Mouse (Mus musculus) neural tube, embryonic 11.5 days (tissue): ENCODE data around the gene Zfp879. TPM values are rescaled to one million over a fixed set of nuclear protein-coding genes. Genes with fewer than 3 reads are reported as not detected.

Experiments used
- ATAC-seq: fragments of 200-750 bp; cut with Nextera tagmentation; 2 replicates; pipeline ENCODE4 v1.8.0; 2017; ENCODE audit warnings: moderate number of reproducible peaks, mild to moderate bottlenecking, moderate TSS enrichment, moderate library complexity; ENCODE audit not compliant: insufficient read depth, low FRiP score, low TSS enrichment
- DNase-seq: peaks from one replicate; pipeline ENCODE4 v3.0.0-alpha.2; 2015; ENCODE audit warnings: low spot score
- H3K27ac ChIP-seq: fragments of 300-500 bp; sonication (generic); 2 replicates; pipeline ENCODE4 v1.5.1; 2014; ENCODE audit warnings: low read depth, mild to moderate bottlenecking, low read length
- H3K27me3 ChIP-seq: fragments of 300-500 bp; sonication (generic); 2 replicates; pipeline ENCODE4 v1.6.1; 2014; ENCODE audit warnings: mild to moderate bottlenecking, low read length, mixed read lengths; ENCODE audit not compliant: control insufficient read depth, insufficient read depth
- H3K36me3 ChIP-seq: fragments of 300-500 bp; sonication (generic); 2 replicates; pipeline ENCODE4 v1.6.1; 2014; ENCODE audit warnings: mild to moderate bottlenecking, low read length, moderate library complexity, mixed read lengths; ENCODE audit not compliant: control insufficient read depth, insufficient read depth
- H3K4me1 ChIP-seq: fragments of 300-500 bp; sonication (generic); 2 replicates; pipeline ENCODE4 v1.6.1; 2014; ENCODE audit warnings: low read length, mixed read lengths; ENCODE audit not compliant: control insufficient read depth, insufficient read depth
- H3K4me2 ChIP-seq: fragments of 300-500 bp; sonication (generic); 2 replicates; pipeline ENCODE4 v1.6.1; 2014; ENCODE audit warnings: low read depth, mild to moderate bottlenecking, moderate library complexity
- H3K4me3 ChIP-seq: fragments of 300-500 bp; sonication (generic); 2 replicates; pipeline ENCODE4 v1.5.1; 2014; ENCODE audit warnings: low read depth, low read length
- H3K9ac ChIP-seq: fragments of 300-500 bp; sonication (generic); 2 replicates; pipeline ENCODE4 v1.6.1; 2014; ENCODE audit warnings: mild to moderate bottlenecking, low read length
- H3K9me3 ChIP-seq: fragments of 300-500 bp; sonication (generic); 2 replicates; pipeline ENCODE4 v1.6.1; 2016; ENCODE audit warnings: low read length; ENCODE audit not compliant: control insufficient read depth
- WGBS: fragments of 180-500 bp; shearing (Covaris S2); extraction: QIAGEN DNeasy Blood & Tissue Kit; methylation state at CpG from one replicate; pipeline ENCODE4 v1.1.7; 2014; 5-methylcytosine and 5-hydroxymethylcytosine counted together
- polyA plus RNA-seq: library from polyadenylated mRNA; unstranded; fragments of >200 nt; fragmentation: Nextera tagmentation; extraction: Ambion mirVana; gene quantifications from 2 replicates; pipeline ENCODE4 v1.2.1, GENCODE M21; 2014

Gene Zfp879
- polyA plus RNA-seq, 1 experiment from 2014 or later, result 0.56 TPM

GRCm38 (mm10) chr11:50850177-50850735 lies 8.9 kb upstream of the Zfp879 start, which contains the start of gene Grm6:
TSS of gene Grm6 (plus strand) at chr11:50850685.
- peaks cover 52% of the 10 kb centered on the region for H3K27me3 ChIP-seq
- H3K9ac ChIP-seq, result peak within 1 kb of the TSS; percentile 36
- H3K4me2 ChIP-seq, result peak within 1 kb of the TSS; percentile 52
- H3K27ac ChIP-seq, result no peak within 1 kb of the TSS
- H3K4me3 ChIP-seq, result peak within 1 kb of the TSS; percentile 33
- DNase-seq (peak; percentile 12), ATAC-seq (no peak)
- H3K4me1 ChIP-seq, result 0 out of 2 replicates have a peak, but pooled peaks cover 2% of the 10 kb centered on the region
- H3K36me3 ChIP-seq, result no peaks in the 10 kb centered on the region
- 4% methylated on average over 11 of the region's 11 CpGs for WGBS
- no peaks in the 10 kb centered on the region for H3K9me3 ChIP-seq

DNA sequence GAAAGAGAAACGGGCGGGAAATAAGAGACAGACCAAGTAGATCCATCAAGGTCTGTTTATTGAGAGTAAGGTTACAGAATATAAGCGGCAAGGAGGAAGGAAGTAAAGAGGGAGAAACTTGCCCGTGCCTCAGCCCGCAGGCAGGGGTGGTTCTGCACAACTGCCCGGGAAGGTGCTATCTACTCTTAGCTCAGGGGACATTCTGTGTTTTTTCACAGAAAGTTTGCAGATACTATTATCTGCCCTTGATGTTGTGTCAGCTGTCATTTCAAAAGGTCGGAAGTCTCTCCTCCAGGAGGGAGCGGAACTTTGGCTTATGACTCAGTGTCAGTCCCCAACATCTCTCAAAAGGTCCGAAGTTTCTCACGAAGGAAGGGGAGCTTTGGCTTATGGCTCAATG lies 8.0 kb upstream of the Zfp879 start:
- H3K4me3 ChIP-seq, result no peak overlapping the region
- peaks cover 52% of the 10 kb centered on the region for H3K27me3 ChIP-seq
- 0 out of 2 replicates have a peak, but pooled peaks cover 2% of the 10 kb centered on the region for H3K4me1 ChIP-seq
- H3K36me3 ChIP-seq, result no peaks in the 10 kb centered on the region
- no peak overlapping the region for H3K9ac ChIP-seq
- ATAC-seq (no peak), DNase-seq (no peak)
- no peak overlapping the region for H3K27ac ChIP-seq
- no peak overlapping the region for H3K4me2 ChIP-seq
- WGBS, result 9% methylated on average over 10 of the region's 10 CpGs
- H3K9me3 ChIP-seq, result no peaks in the 10 kb centered on the region

DNA sequence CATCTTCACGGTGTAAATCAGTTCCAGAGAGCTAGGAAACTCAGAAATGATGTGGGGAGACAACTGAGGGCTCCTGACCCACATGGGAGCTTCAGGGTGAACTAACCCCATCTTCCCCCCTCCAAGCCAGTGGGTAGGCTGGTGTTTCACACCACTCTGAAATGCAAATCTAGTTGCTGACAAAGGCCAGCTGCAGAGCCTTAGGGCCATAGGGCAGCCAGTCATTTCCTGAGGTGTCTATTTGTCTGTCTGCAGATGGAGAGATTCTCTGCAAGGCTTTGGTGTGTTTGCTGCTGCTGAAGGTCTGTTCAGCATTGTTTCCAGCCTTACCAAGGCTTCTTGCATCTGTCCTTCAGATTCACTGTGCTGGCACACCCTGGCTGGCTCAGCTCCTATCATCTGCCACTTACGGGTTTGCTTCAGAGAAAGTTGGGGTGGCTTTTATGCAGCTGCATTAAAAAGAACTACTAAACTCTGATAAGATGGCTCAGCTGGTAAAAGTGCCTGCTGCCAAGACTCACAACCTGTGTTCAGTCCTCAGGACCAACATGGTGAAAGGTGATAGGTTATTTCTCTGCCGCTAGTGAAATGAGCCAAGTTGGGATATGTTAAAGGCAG lies 7.3 kb upstream of the Zfp879 start:
- no peak for DNase-seq
- H3K27me3 ChIP-seq, result peaks cover 52% of the 10 kb centered on the region

DNA sequence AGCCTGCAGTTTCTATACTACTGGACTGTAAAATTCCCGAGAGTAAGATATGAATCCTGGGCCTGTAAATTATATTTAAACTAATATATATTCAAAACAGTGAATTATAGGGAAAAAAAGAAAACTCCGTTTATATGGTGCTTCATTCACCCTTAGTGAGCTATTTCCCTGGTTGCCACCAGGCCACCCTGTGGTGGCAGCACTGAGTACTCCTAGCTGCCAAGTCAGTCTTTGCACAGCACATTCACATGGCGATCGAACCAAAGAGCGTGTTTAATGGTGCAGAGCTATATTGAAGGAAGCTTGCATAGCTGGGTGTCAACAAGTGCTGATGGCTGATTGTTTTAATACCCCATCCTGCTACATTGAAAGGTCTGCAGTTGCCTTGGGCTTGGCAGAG lies 5.7 kb upstream of the Zfp879 start:
- ATAC-seq, result no peak
- Histone ChIP-seq H3K4me1 (0 out of 2 replicates have a peak, but pooled peaks cover 2% of the 10 kb centered on the region), H3K36me3 (no peaks in the 10 kb centered on the region), H3K4me3 (no peak overlapping the region), H3K9me3 (no peaks in the 10 kb centered on the region), H3K27me3 (peaks cover 41% of the 10 kb centered on the region), H3K27ac (no peak overlapping the region), H3K4me2 (no peak overlapping the region), H3K9ac (no peak overlapping the region)
- DNase-seq, result no peak
- WGBS, result 73% methylated on average over 5 of the region's 5 CpGs

More for the DNA sequence above, 7.3 kb upstream of the Zfp879 start:
- H3K9me3 ChIP-seq, result no peaks in the 10 kb centered on the region
- H3K4me3 ChIP-seq, result no peak overlapping the region
- WGBS, result 35% methylated on average over 3 of the region's 3 CpGs
- ATAC-seq, result no peak
- no peak overlapping the region for H3K27ac ChIP-seq
- H3K4me2 ChIP-seq, result no peak overlapping the region
- 0 out of 2 replicates have a peak, but pooled peaks cover 2% of the 10 kb centered on the region for H3K4me1 ChIP-seq
- no peak overlapping the region for H3K9ac ChIP-seq
- H3K36me3 ChIP-seq, result no peaks in the 10 kb centered on the region

DNA sequence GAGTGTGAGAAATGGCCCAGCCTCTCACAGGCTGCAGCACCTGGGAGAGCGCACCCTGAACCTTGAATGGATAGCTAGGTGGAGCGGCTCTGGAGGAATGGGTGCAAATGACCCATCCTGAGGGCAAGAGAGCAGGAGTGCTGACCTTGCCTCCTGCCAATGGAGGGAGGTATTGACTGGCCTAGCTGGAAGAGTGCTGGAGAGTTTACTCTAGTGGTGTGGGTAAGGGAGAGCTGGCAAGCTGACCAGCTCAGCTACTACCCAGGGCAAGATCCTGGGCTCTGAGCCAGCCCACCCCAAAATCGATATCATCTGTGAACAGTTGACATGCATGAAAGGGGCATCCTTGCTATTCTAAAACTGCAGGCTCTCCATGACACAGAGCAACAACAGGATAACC lies 4.6 kb upstream of the Zfp879 start:
- Histone ChIP-seq H3K36me3 (no peaks in the 10 kb centered on the region), H3K4me2 (no peak overlapping the region), H3K4me3 (no peak overlapping the region), H3K4me1 (no peaks in the 10 kb centered on the region), H3K27ac (no peak overlapping the region), H3K9me3 (no peaks in the 10 kb centered on the region), H3K27me3 (peaks cover 30% of the 10 kb centered on the region), H3K9ac (no peak overlapping the region)
- WGBS, result 90% methylated on average over 3 of the region's 3 CpGs
- DNase-seq, result no peak
- ATAC-seq, result no peak

- no peaks in the 10 kb centered on the region for H3K4me1 ChIP-seq
- H3K4me2 ChIP-seq, result no peak overlapping the region
- no peaks in the 10 kb centered on the region; the same call in 1 of the 2 replicates for H3K9me3 ChIP-seq
- H3K27ac ChIP-seq, result no peak overlapping the region
- H3K27me3 ChIP-seq, result no peaks in the 10 kb centered on the region
- H3K4me3 ChIP-seq, result no peak overlapping the region
- ATAC-seq (no peak), DNase-seq (no peak)
- peaks cover 4% of the 10 kb centered on the region; the same call in 1 of the 2 replicates for H3K36me3 ChIP-seq
- H3K9ac ChIP-seq, result no peak overlapping the region
- 89% methylated on average over 4 of the region's 4 CpGs for WGBS
These were observed 5.6 kb downstream of the Zfp879 start for GRCm38 (mm10) chr11:50835727-50836126.

- H3K27ac ChIP-seq, result no peak within 1 kb of the TSS
- peaks cover 6% of the 10 kb centered on the region; the same call in 1 of the 2 replicates for H3K4me1 ChIP-seq
- no peaks in the 10 kb centered on the region for H3K27me3 ChIP-seq
- DNase-seq, result peak; percentile 90
- under 1% methylated on average over 45 of the region's 45 CpGs for WGBS
- H3K9me3 ChIP-seq, result no peaks in the 10 kb centered on the region
- peak within 1 kb of the TSS; percentile 87 for H3K4me3 ChIP-seq
- ATAC-seq, result peak; percentile 97
- H3K36me3 ChIP-seq, result peaks cover 16% of the 10 kb centered on the region
- H3K9ac ChIP-seq, result peak within 1 kb of the TSS; percentile 90
- H3K4me2 ChIP-seq, result peak within 1 kb of the TSS; percentile 75
These were observed 14.1 kb downstream of the Zfp879 start, which contains the start of gene Zfp354c for GRCm38 (mm10) chr11:50827010-50827953. TSS of gene Zfp354c (minus strand) at chr11:50827724.

DNA sequence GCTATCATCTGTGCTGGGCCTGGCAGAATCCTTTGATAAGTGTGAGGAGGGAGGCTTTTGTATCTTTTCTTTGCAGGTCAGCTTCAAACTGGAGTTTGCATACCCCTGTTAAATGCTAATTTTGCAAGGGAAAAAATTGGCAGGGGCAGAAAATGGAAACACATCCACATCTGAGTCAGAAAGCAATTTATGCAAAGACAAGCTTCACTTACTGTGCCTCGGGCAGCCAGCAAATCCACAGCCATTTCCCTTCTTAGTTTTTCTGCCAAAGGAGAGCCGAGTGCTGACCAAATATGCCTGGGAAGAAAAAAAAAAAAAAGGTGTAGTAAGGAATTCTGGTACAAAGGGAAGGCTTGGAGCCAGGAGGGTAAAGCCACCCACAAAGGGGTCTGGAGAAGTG lies 15.1 kb downstream of the Zfp879 start:
- no peak for DNase-seq

More for the DNA sequence above, 15.1 kb downstream of the Zfp879 start:
- peak overlapping the region; percentile 75 for H3K4me2 ChIP-seq
- no peaks in the 10 kb centered on the region for H3K9me3 ChIP-seq
- H3K27me3 ChIP-seq, result no peaks in the 10 kb centered on the region
- WGBS, result 84% methylated on average over 2 of the region's 2 CpGs
- H3K36me3 ChIP-seq, result peaks cover 19% of the 10 kb centered on the region
- peaks cover 6% of the 10 kb centered on the region; the same call in 1 of the 2 replicates for H3K4me1 ChIP-seq
- no peak overlapping the region for H3K27ac ChIP-seq
- no peak for ATAC-seq
- H3K9ac ChIP-seq, result no peak overlapping the region
- H3K4me3 ChIP-seq, result peak overlapping the region; percentile 87; the same call in 1 of the 2 replicates
